ENCODE assay signal across 8 mouse cellular contexts in genomic region chr15:101845971-101846403, GRCm38 (mm10). TPM values are rescaled to one million over a fixed set of nuclear protein-coding genes. Genes with fewer than 3 reads are reported as not detected.
A peak's percentile ranks its signal among the peaks of the same experiment; 100 is the strongest.
DNase-seq lines count a peak whose midpoint lies in the region; ATAC-seq lines count a peak whose summit lies in the region.

No protein-coding gene starts in this region.

- no peaks in the 10 kb centered on the region for H3K9me3 ChIP-seq in heart, embryonic 15.5 days (replicated peaks)
- no peaks in the 10 kb centered on the region for H3K9me3 ChIP-seq in kidney, embryonic 16.5 days (ENCODE audit: low read length)
- H3K9me3 ChIP-seq in liver, embryonic 11.5 days (ENCODE audit: control insufficient read depth, low read length): no peaks in the 10 kb centered on the region
- no peaks in the 10 kb centered on the region for H3K9me3 ChIP-seq in midbrain, embryonic 16.5 days (replicated peaks; ENCODE audit: control insufficient read depth, low read length, poor library complexity, severe bottlenecking)

- peak; percentile 6 to 12 for DNase-seq in heart, adult 18-20 months
- no peak for DNase-seq in heart, adult 8-10 months (ENCODE audit: low spot score)
- DNase-seq in cerebellum, postnatal 36 days: peak; percentile 25 to 34
- peak; percentile 46 for DNase-seq in liver, embryonic 11.5 days (ENCODE audit: low spot score)
- DNase-seq in thymus, postnatal 14 days: peak; percentile 54

- H3K4me1 ChIP-seq in heart, embryonic 15.5 days (replicated peaks): peaks cover 10% of the 10 kb centered on the region
- H3K4me1 ChIP-seq in kidney, embryonic 16.5 days (ENCODE audit: insufficient read depth, low read length): no peaks in the 10 kb centered on the region; the same call in 1 of the 2 replicates
- H3K4me1 ChIP-seq in liver, embryonic 11.5 days (replicated peaks; ENCODE audit: control insufficient read depth, insufficient read depth, low read length): no peaks in the 10 kb centered on the region
- H3K4me1 ChIP-seq in midbrain, embryonic 16.5 days (ENCODE audit: control insufficient read depth, insufficient read depth, low read length): peaks cover 4% of the 10 kb centered on the region; the same call in 1 of the 2 replicates

- WGBS in heart, embryonic 15.5 days: under 1% methylated on average over 37 of the region's 37 CpGs
- under 1% methylated on average over 34 of the region's 37 CpGs for WGBS in kidney, embryonic 16.5 days
- WGBS in liver, embryonic 11.5 days: under 1% methylated on average over 37 of the region's 37 CpGs
- under 1% methylated on average over 35 of the region's 37 CpGs for WGBS in midbrain, embryonic 16.5 days

- H3K27ac ChIP-seq in heart, embryonic 15.5 days: no peak overlapping the region
- H3K27ac ChIP-seq in kidney, embryonic 16.5 days (ENCODE audit: low read length): no peak overlapping the region
- H3K27ac ChIP-seq in liver, embryonic 11.5 days (ENCODE audit: low read depth, low read length): no peak overlapping the region
- H3K27ac ChIP-seq in midbrain, embryonic 16.5 days (ENCODE audit: low read length): peak overlapping the region; percentile 84

- no peaks in the 10 kb centered on the region for H3K36me3 ChIP-seq in heart, embryonic 15.5 days
- no peaks in the 10 kb centered on the region for H3K36me3 ChIP-seq in kidney, embryonic 16.5 days (ENCODE audit: insufficient read depth, low read length)
- no peaks in the 10 kb centered on the region for H3K36me3 ChIP-seq in liver, embryonic 11.5 days (ENCODE audit: control insufficient read depth, insufficient read depth, low read length)
- no peaks in the 10 kb centered on the region for H3K36me3 ChIP-seq in midbrain, embryonic 16.5 days (ENCODE audit: control insufficient read depth, insufficient read depth, low read length)

- peak overlapping the region; percentile 55 for H3K9ac ChIP-seq in heart, embryonic 15.5 days
- peak overlapping the region; percentile 63 for H3K9ac ChIP-seq in kidney, embryonic 16.5 days (replicated peaks; ENCODE audit: low read length)
- H3K9ac ChIP-seq in liver, embryonic 11.5 days (ENCODE audit: low read depth, low read length): peak overlapping the region; percentile 52
- H3K9ac ChIP-seq in midbrain, embryonic 16.5 days (ENCODE audit: low read depth, low read length): peak overlapping the region; percentile 73

- H3K27me3 ChIP-seq in heart, embryonic 15.5 days: peaks cover 52% of the 10 kb centered on the region
- peaks cover 11% of the 10 kb centered on the region; the same call in 1 of the 2 replicates for H3K27me3 ChIP-seq in kidney, embryonic 16.5 days (ENCODE audit: insufficient read depth, low read length)
- H3K27me3 ChIP-seq in liver, embryonic 11.5 days (replicated peaks; ENCODE audit: control insufficient read depth, insufficient read depth, low read length): peaks cover 44% of the 10 kb centered on the region
- H3K27me3 ChIP-seq in midbrain, embryonic 16.5 days (ENCODE audit: control insufficient read depth, insufficient read depth, low read depth, low read length): no peaks in the 10 kb centered on the region

- peak overlapping the region; percentile 93 for H3K4me2 ChIP-seq in heart, embryonic 15.5 days
- H3K4me2 ChIP-seq in kidney, embryonic 16.5 days (replicated peaks; ENCODE audit: low read depth, low read length): peak overlapping the region; percentile 86
- peak overlapping the region; percentile 72 for H3K4me2 ChIP-seq in liver, embryonic 11.5 days
- H3K4me2 ChIP-seq in midbrain, embryonic 16.5 days (ENCODE audit: low read length): peak overlapping the region; percentile 62

- H3K4me3 ChIP-seq in heart, embryonic 15.5 days: peak overlapping the region; percentile 57
- H3K4me3 ChIP-seq in kidney, embryonic 16.5 days (ENCODE audit: low read length): peak overlapping the region; percentile 58
- H3K4me3 ChIP-seq in liver, embryonic 11.5 days (ENCODE audit: low read depth, low read length): peak overlapping the region; percentile 44
- H3K4me3 ChIP-seq in midbrain, embryonic 16.5 days (ENCODE audit: low read depth, low read length): peak overlapping the region; percentile 49

- no peak for ATAC-seq in heart, embryonic 15.5 days (replicated peaks; ENCODE audit: insufficient number of reproducible peaks, insufficient read depth, low FRiP score, low read depth)
- ATAC-seq in kidney, embryonic 16.5 days (ENCODE audit: low FRiP score, low TSS enrichment): peak; percentile 80
- no peak for ATAC-seq in liver, embryonic 11.5 days (replicated peaks; ENCODE audit: low FRiP score)
- peak; percentile 91 for ATAC-seq in midbrain, embryonic 16.5 days

RNA-seq across cellular contexts. Expression of gene Krt1, which starts 4.6 kb away (rescaled TPM):
- not detected for total RNA-seq in heart, adult 18-20 months (2021)
- not detected for total RNA-seq in heart, adult 8-10 months (2022)
- 0.57 and 1.3 TPM in 2 replicates for polyA plus RNA-seq in heart, embryonic 15.5 days (2015; fragmentation: Nextera tagmentation; extraction: Ambion mirVana)
- polyA plus RNA-seq in kidney, embryonic 16.5 days (2015; fragmentation: Nextera tagmentation; extraction: Ambion mirVana): 0.57 and 0.77 TPM in 2 replicates
- 0.43 and 0.48 TPM in 2 replicates for polyA plus RNA-seq in liver, embryonic 11.5 days (2014; fragmentation: Nextera tagmentation; extraction: Ambion mirVana)
- 14.5 and 14.7 TPM in 2 replicates for polyA plus RNA-seq in midbrain, embryonic 16.5 days (2015; fragmentation: Nextera tagmentation; extraction: Ambion mirVana)

RNA-seq across cellular contexts. Expression of gene Krt77, which starts 23.5 kb away (rescaled TPM):
- total RNA-seq in heart, adult 18-20 months (2021): not detected
- total RNA-seq in heart, adult 8-10 months (2022): not detected
- 0.13 and 0.20 TPM in 2 replicates for polyA plus RNA-seq in heart, embryonic 15.5 days (2015; fragmentation: Nextera tagmentation; extraction: Ambion mirVana)
- 0.06 TPM in 1 of 2 replicates, not detected in the other for polyA plus RNA-seq in kidney, embryonic 16.5 days (2015; fragmentation: Nextera tagmentation; extraction: Ambion mirVana)
- polyA plus RNA-seq in liver, embryonic 11.5 days (2014; fragmentation: Nextera tagmentation; extraction: Ambion mirVana): not detected in 2 replicates
- 0.45 and 0.73 TPM in 2 replicates for polyA plus RNA-seq in midbrain, embryonic 16.5 days (2015; fragmentation: Nextera tagmentation; extraction: Ambion mirVana)

RNA-seq across cellular contexts. Expression of gene Krt2, which starts 28.0 kb away (rescaled TPM):
- not detected for total RNA-seq in heart, adult 18-20 months (2021)
- not detected for total RNA-seq in heart, adult 8-10 months (2022)
- polyA plus RNA-seq in heart, embryonic 15.5 days (2015; fragmentation: Nextera tagmentation; extraction: Ambion mirVana): not detected in 2 replicates
- not detected in 2 replicates for polyA plus RNA-seq in kidney, embryonic 16.5 days (2015; fragmentation: Nextera tagmentation; extraction: Ambion mirVana)
- not detected in 2 replicates for polyA plus RNA-seq in liver, embryonic 11.5 days (2014; fragmentation: Nextera tagmentation; extraction: Ambion mirVana)
- polyA plus RNA-seq in midbrain, embryonic 16.5 days (2015; fragmentation: Nextera tagmentation; extraction: Ambion mirVana): not detected in 2 replicates

RNA-seq across cellular contexts. Expression of gene Krt73, which starts 43.8 kb away (rescaled TPM):
- total RNA-seq in heart, adult 18-20 months (2021): not detected
- total RNA-seq in heart, adult 8-10 months (2022): not detected
- not detected in 2 replicates for polyA plus RNA-seq in heart, embryonic 15.5 days (2015; fragmentation: Nextera tagmentation; extraction: Ambion mirVana)
- not detected in 2 replicates for polyA plus RNA-seq in kidney, embryonic 16.5 days (2015; fragmentation: Nextera tagmentation; extraction: Ambion mirVana)
- not detected in 2 replicates for polyA plus RNA-seq in liver, embryonic 11.5 days (2014; fragmentation: Nextera tagmentation; extraction: Ambion mirVana)
- polyA plus RNA-seq in midbrain, embryonic 16.5 days (2015; fragmentation: Nextera tagmentation; extraction: Ambion mirVana): 0.31 and 0.43 TPM in 2 replicates

RNA-seq across cellular contexts. Expression of gene Krt76, which starts 46.7 kb away (rescaled TPM):
- not detected for total RNA-seq in heart, adult 18-20 months (2021)
- not detected for total RNA-seq in heart, adult 8-10 months (2022)
- not detected in 2 replicates for polyA plus RNA-seq in heart, embryonic 15.5 days (2015; fragmentation: Nextera tagmentation; extraction: Ambion mirVana)
- polyA plus RNA-seq in kidney, embryonic 16.5 days (2015; fragmentation: Nextera tagmentation; extraction: Ambion mirVana): not detected in 2 replicates
- polyA plus RNA-seq in liver, embryonic 11.5 days (2014; fragmentation: Nextera tagmentation; extraction: Ambion mirVana): not detected in 2 replicates
- 0.13 TPM in 1 of 2 replicates, not detected in the other for polyA plus RNA-seq in midbrain, embryonic 16.5 days (2015; fragmentation: Nextera tagmentation; extraction: Ambion mirVana)

Comparison
In these comparisons a context has a peak if more than half of its experiments do, and no peak if none do; other contexts are left out.
1. ATAC-seq: peak in kidney, embryonic 16.5 days (single experiment) and midbrain, embryonic 16.5 days (single experiment); none in heart, embryonic 15.5 days (single experiment) and liver, embryonic 11.5 days (single experiment).
2. Peak in every context shown above with its lines, with median percentiles within 50 percentile points of each other: H3K4me2 ChIP-seq, H3K4me3 ChIP-seq and H3K9ac ChIP-seq.